In genomic region chr2:28432811-28433210, GRCm38 (mm10) we compare ENCODE assay signal across 12 mouse cellular contexts. TPM values are rescaled to one million over a fixed set of nuclear protein-coding genes. Genes with fewer than 3 reads are reported as not detected.
DNase-seq lines count a peak whose midpoint lies in the region; ATAC-seq lines count a peak whose summit lies in the region.
"Had no signal": no experiment of that assay in that cellular context is flagged by ENCODE, and none has a peak within 500 bp of the region (broad histone marks: within the 10 kb centered on the region; RNA-seq: fewer than 3 reads in every experiment).

No protein-coding gene starts in this region.

- no peaks in the 10 kb centered on the region for H3K27me3 ChIP-seq in midbrain, embryonic 11.5 days (ENCODE audit: control insufficient read depth, insufficient read depth, low read length)
- no peaks in the 10 kb centered on the region for H3K27me3 ChIP-seq in forebrain, embryonic 16.5 days (replicated peaks; ENCODE audit: control insufficient read depth, insufficient read depth, low read length)
- H3K27me3 ChIP-seq: liver, embryonic 15.5 days had no signal

- H3K27ac ChIP-seq in macrophage, result peak overlapping the region; percentile 17; the same call in 1 of the 2 replicates
- no peak overlapping the region for H3K27ac ChIP-seq in midbrain, embryonic 11.5 days (ENCODE audit: low read depth, low read length)
- H3K27ac ChIP-seq in forebrain, embryonic 16.5 days (ENCODE audit: low read length), result no peak overlapping the region
- H3K27ac ChIP-seq: left cerebral cortex, adult 2 months; liver, embryonic 15.5 days had no signal

- no peak overlapping the region for H3K4me3 ChIP-seq in macrophage (ENCODE audit: inconsistent target)
- H3K4me3 ChIP-seq in midbrain, embryonic 11.5 days (ENCODE audit: low read depth, low read length), result no peak overlapping the region
- H3K4me3 ChIP-seq in forebrain, embryonic 16.5 days (replicated peaks; ENCODE audit: low read length), result no peak overlapping the region
- H3K4me3 ChIP-seq: erythroblast, embryonic 14.5 days; left cerebral cortex, adult 2 months; liver, embryonic 15.5 days had no signal

- H3K9ac ChIP-seq in midbrain, embryonic 11.5 days (ENCODE audit: low read length), result no peak overlapping the region
- H3K9ac ChIP-seq in forebrain, embryonic 16.5 days (replicated peaks; ENCODE audit: low read depth, low read length), result no peak overlapping the region
- H3K9ac ChIP-seq: liver, embryonic 15.5 days had no signal

- no peaks in the 10 kb centered on the region for H3K9me3 ChIP-seq in midbrain, embryonic 11.5 days (ENCODE audit: control insufficient read depth, low read length)
- H3K9me3 ChIP-seq in forebrain, embryonic 16.5 days (ENCODE audit: control insufficient read depth, low read length), result no peaks in the 10 kb centered on the region
- H3K9me3 ChIP-seq: liver, embryonic 15.5 days had no signal

- peak; percentile 71 for DNase-seq in left cerebral cortex, postnatal 4 days
- DNase-seq in left cerebral cortex, postnatal 36 days (ENCODE audit: low spot score in 2 of 2), result no peak
- peak; percentile 78 for DNase-seq in adrenal gland, adult 8-10 months
- DNase-seq in kidney, postnatal 14 days, result peak; percentile 40
- DNase-seq in adipocyte (ENCODE audit: low spot score), result no peak
- no peak for DNase-seq in midbrain, embryonic 11.5 days (ENCODE audit: low spot score, missing footprints)
- DNase-seq: cerebellum, adult 8-10 months had no signal

- ATAC-seq in midbrain, embryonic 11.5 days (ENCODE audit: low FRiP score), result no peak
- ATAC-seq in forebrain, embryonic 16.5 days, result no peak

- WGBS in macrophage (ENCODE audit: missing documents), result 0% methylated on average over 1 of the region's 1 CpGs
- WGBS in midbrain, embryonic 11.5 days, result 67% methylated on average over 1 of the region's 1 CpGs
- WGBS in forebrain, embryonic 16.5 days, result 18% methylated on average over 1 of the region's 1 CpGs

- H3K36me3 ChIP-seq in macrophage (ENCODE audit: inconsistent target), result no peaks in the 10 kb centered on the region
- H3K36me3 ChIP-seq in midbrain, embryonic 11.5 days (ENCODE audit: control insufficient read depth, insufficient read depth, low read length), result no peaks in the 10 kb centered on the region
- H3K36me3 ChIP-seq in forebrain, embryonic 16.5 days (ENCODE audit: control insufficient read depth, insufficient read depth), result no peaks in the 10 kb centered on the region
- H3K36me3 ChIP-seq: liver, embryonic 15.5 days had no signal

- intact Hi-C loops in left cerebral cortex, postnatal 4 days (cut with DNase I), result no loop called here
- intact Hi-C loops in left cerebral cortex, postnatal 36 days (cut with DNase I), result no loop called here

- no peaks in the 10 kb centered on the region for H3K4me1 ChIP-seq in midbrain, embryonic 11.5 days (ENCODE audit: control insufficient read depth, insufficient read depth, low read length)
- H3K4me1 ChIP-seq in forebrain, embryonic 16.5 days (replicated peaks; ENCODE audit: control insufficient read depth, insufficient read depth, low read length), result no peaks in the 10 kb centered on the region
- H3K4me1 ChIP-seq: liver, embryonic 15.5 days had no signal

- no peak overlapping the region for H3K4me2 ChIP-seq in midbrain, embryonic 11.5 days
- no peak overlapping the region for H3K4me2 ChIP-seq in forebrain, embryonic 16.5 days (ENCODE audit: low read length)
- H3K4me2 ChIP-seq: liver, embryonic 15.5 days had no signal

- H3K79me2 ChIP-seq in macrophage (ENCODE audit: inconsistent target), result no peaks in the 10 kb centered on the region

RNA-seq across cellular contexts. Expression of gene Ppp1r26, which starts 13.8 kb away (rescaled TPM):
- 10 to 100 TPM; 35.8 to 36.2 TPM for total RNA-seq in left cerebral cortex, postnatal 4 days (2021)
- 10 to 100 TPM; 26.8 to 30.3 TPM for total RNA-seq in left cerebral cortex, postnatal 36 days (2021)
- 10 to 100 TPM in 2 of 4 experiments, 1 to 10 TPM in 2; 6.2 to 14.0 (median 10.4) TPM for total RNA-seq in adrenal gland, adult 8-10 months (2022)
- total RNA-seq in macrophage (2018; cell fraction: chromatin; rRNA removed), result 1 to 10 TPM in 3 of 26 experiments, under 1 TPM in 15, not detected in 8; 0.20 to 1.5 (median 0.57) TPM
- under 1 TPM; 0.03 to 0.61 (median 0.17) TPM for total RNA-seq in macrophage (2018; cell fraction: cytosol; rRNA removed)
- under 1 TPM in 24 of 26 experiments, not detected in 2; 0.12 to 0.72 (median 0.37) TPM for total RNA-seq in macrophage (2018; cell fraction: nucleus; rRNA removed)
- polyA plus RNA-seq in macrophage (2018), result 0.14 to 0.25 TPM (median 0.14 TPM) in 3 replicates
- polyA plus RNA-seq in midbrain, embryonic 11.5 days (2014; fragmentation: Nextera tagmentation; extraction: Ambion mirVana), result 2.9 and 3.2 TPM in 2 replicates
- 8.9 and 11.5 TPM in 2 replicates for polyA plus RNA-seq in forebrain, embryonic 16.5 days (2015; fragmentation: Nextera tagmentation; extraction: Ambion mirVana)
- polyA plus RNA-seq: erythroblast, embryonic 14.5 days had no signal

RNA-seq across cellular contexts. Expression of gene 1700007K13Rik, which starts 33.3 kb away (rescaled TPM):
- 1 to 10 TPM; 2.1 to 2.6 TPM for total RNA-seq in left cerebral cortex, postnatal 4 days (2021)
- 1 to 10 TPM; 4.0 to 5.1 TPM for total RNA-seq in left cerebral cortex, postnatal 36 days (2021)
- under 1 TPM in 3 of 4 experiments, not detected in 1; 0.49 to 0.99 (median 0.89) TPM for total RNA-seq in adrenal gland, adult 8-10 months (2022)
- 1 to 10 TPM in 1 of 26 experiments, not detected in 25; 1.0 TPM for total RNA-seq in macrophage (2018; cell fraction: chromatin; rRNA removed)
- total RNA-seq in macrophage (2018; cell fraction: cytosol; rRNA removed), result under 1 TPM in 10 of 26 experiments, not detected in 16; 0.18 to 0.47 (median 0.24) TPM
- total RNA-seq in macrophage (2018; cell fraction: nucleus; rRNA removed), result not detected
- not detected in 3 replicates for polyA plus RNA-seq in macrophage (2018)
- 0.99 and 1.3 TPM in 2 replicates for polyA plus RNA-seq in midbrain, embryonic 11.5 days (2014; fragmentation: Nextera tagmentation; extraction: Ambion mirVana)
- polyA plus RNA-seq in forebrain, embryonic 16.5 days (2015; fragmentation: Nextera tagmentation; extraction: Ambion mirVana), result 1.0 and 1.2 TPM in 2 replicates
- polyA plus RNA-seq: erythroblast, embryonic 14.5 days; liver, embryonic 15.5 days had no signal

RNA-seq across cellular contexts. Expression of gene Mrps2, which starts 35.1 kb away (rescaled TPM):
- 10 to 100 TPM; 38.5 to 39.2 TPM for total RNA-seq in left cerebral cortex, postnatal 4 days (2021)
- total RNA-seq in left cerebral cortex, postnatal 36 days (2021), result 10 to 100 TPM; 35.4 to 39.0 TPM
- 10 to 100 TPM; 39.7 to 52.1 (median 46.1) TPM for total RNA-seq in adrenal gland, adult 8-10 months (2022)
- 10 to 100 TPM in 19 of 26 experiments, 1 to 10 TPM in 7; 4.5 to 21.6 (median 12.6) TPM for total RNA-seq in macrophage (2018; cell fraction: chromatin; rRNA removed)
- total RNA-seq in macrophage (2018; cell fraction: cytosol; rRNA removed), result 10 to 100 TPM; 13.7 to 33.1 (median 24.7) TPM
- 10 to 100 TPM in 21 of 26 experiments, 1 to 10 TPM in 5; 7.4 to 37.0 (median 15.8) TPM for total RNA-seq in macrophage (2018; cell fraction: nucleus; rRNA removed)
- polyA plus RNA-seq in macrophage (2018), result 21.3 to 32.9 TPM (median 31.3 TPM) in 3 replicates
- polyA plus RNA-seq in midbrain, embryonic 11.5 days (2014; fragmentation: Nextera tagmentation; extraction: Ambion mirVana), result 65.9 and 71.6 TPM in 2 replicates
- 50.9 and 60.0 TPM in 2 replicates for polyA plus RNA-seq in forebrain, embryonic 16.5 days (2015; fragmentation: Nextera tagmentation; extraction: Ambion mirVana)

Comparison
In these comparisons a context has a peak if more than half of its experiments do, and no peak if none do; other contexts are left out.
1. DNase-seq: peak in left cerebral cortex, postnatal 4 days (single experiment), adrenal gland, adult 8-10 months (single experiment) and kidney, postnatal 14 days (single experiment); none in left cerebral cortex, postnatal 36 days (0 of 2), adipocyte (single experiment) and midbrain, embryonic 11.5 days (single experiment).